Mouse (Mus musculus): Measurements from ENCODE around the gene Osbpl8.

- TF ChIP-seq CTCF (IDR thresholded peaks at IDR 0.05; ENCODE audit: low read depth, low read length) (no peak), POLR2AphosphoS5 (IDR thresholded peaks at IDR 0.05; ENCODE audit: insufficient replicate concordance, low read depth, low read length) (no peak), TAL1 (conservative IDR thresholded peaks at IDR 0.05; ENCODE audit: low read depth, low read length) (no peak), GATA1 (IDR thresholded peaks at IDR 0.05; ENCODE audit: borderline replicate concordance, low read length) (no peak)
These were observed 111.3 kb downstream of the Osbpl8 start for GRCm38 (mm10) chr10:111275822-111276221.

All from G1E (cell line).